Mouse (Mus musculus) heart, adult 11 months (tissue): ENCODE data around the gene Uty.

Experiments used
- DNase-seq: peaks from one replicate; pipeline ENCODE4 v3.0.0; 2022

Gene Uty

GRCm38 (mm10) chrY:1245426-1245863, at the start of gene Uty:
TSS of gene Uty (minus strand) at chrY:1245759.
- DNase-seq, result peak; percentile 98

- no peak for DNase-seq
Observed at GRCm38 (mm10) chrY:1293708-1294107, 48.1 kb upstream of the Uty start.

- peak; percentile 98 for DNase-seq
Observed at GRCm38 (mm10) chrY:1286171-1286795, 40.7 kb upstream of the Uty start, which contains the start of gene Ddx3y. TSS of gene Ddx3y (minus strand) at chrY:1286629.

GRCm38 (mm10) chrY:1285735-1286134, 40.2 kb upstream of the Uty start:
- peak; percentile 80 for DNase-seq

- no peak for DNase-seq
Observed at GRCm38 (mm10) chrY:1246117-1246516, 558 bp upstream of the Uty start.

GRCm38 (mm10) chrY:1244940-1245339, 619 bp downstream of the Uty start:
- no peak for DNase-seq

GRCm38 (mm10) chrY:1244421-1244820, 1.1 kb downstream of the Uty start:
- DNase-seq, result no peak

GRCm38 (mm10) chrY:1220001-1220400, 25.6 kb downstream of the Uty start:
- no peak for DNase-seq

- DNase-seq, result no peak
Observed at GRCm38 (mm10) chrY:1178476-1178875, 67.1 kb downstream of the Uty start.

- no peak for DNase-seq
Observed at GRCm38 (mm10) chrY:1163054-1163453, 82.5 kb downstream of the Uty start.

GRCm38 (mm10) chrY:1116153-1116552, 129.4 kb downstream of the Uty start:
- DNase-seq, result peak; percentile 36

GRCm38 (mm10) chrY:1114016-1114415, 131.5 kb downstream of the Uty start:
- no peak for DNase-seq
